Mouse (Mus musculus): ENCODE data around the gene Cnnm3. TPM values are rescaled to one million over a fixed set of nuclear protein-coding genes. Genes with fewer than 3 reads are reported as not detected.

Cnnm3 gene
- total RNA-seq, 2 experiments from 2014 or later, result 7.4 to 7.9 TPM

GRCm38 (mm10) chr1:36496719-36497118 lies 14.9 kb upstream of the Cnnm3 start:
- ATAC-seq (replicated peaks; ENCODE audit: low FRiP score, poor library complexity, severe bottlenecking), result no peak

DNA sequence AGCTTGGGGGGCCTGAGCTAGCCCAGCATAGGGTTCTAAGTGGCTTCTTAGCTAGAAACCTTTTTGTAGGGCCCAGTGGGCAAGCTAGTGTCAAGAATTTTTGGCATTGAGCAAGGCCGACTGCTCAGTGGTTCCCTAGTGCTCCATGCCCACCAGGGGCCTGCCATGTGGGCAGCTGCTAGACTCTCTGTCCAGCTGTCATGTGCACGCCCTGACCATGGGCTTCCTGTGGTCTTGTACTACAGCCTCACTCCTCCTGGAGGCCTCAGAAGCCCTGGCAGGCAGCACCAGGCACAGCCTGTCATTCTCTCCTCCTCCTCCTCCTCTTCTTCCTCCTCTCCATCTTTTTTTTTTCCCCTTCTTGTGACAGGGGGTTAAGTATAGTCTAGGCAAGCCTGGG lies 14.4 kb upstream of the Cnnm3 start:
- no peak for ATAC-seq (replicated peaks; ENCODE audit: low FRiP score, poor library complexity, severe bottlenecking)

DNA sequence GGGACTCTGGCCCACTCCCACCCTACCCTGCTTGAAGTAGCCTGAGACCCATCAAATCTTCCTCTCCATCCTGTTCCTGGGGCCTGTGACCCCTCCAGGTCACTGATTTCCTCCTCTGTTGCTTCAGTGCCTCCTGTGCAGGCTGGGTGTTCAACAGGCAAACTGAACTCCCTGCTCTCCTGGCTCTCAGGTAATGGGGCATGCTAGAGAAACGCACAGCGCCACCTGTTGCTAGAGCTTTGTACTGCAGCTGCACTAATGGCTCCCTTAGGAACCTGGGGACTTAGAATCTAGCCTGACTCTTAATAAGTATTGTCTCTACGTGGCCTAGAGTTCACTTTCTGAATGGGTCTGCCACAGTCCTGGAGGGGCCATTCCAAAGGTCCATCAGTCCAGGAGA lies 10.4 kb upstream of the Cnnm3 start:
- peak; percentile 71 for ATAC-seq (replicated peaks; ENCODE audit: low FRiP score, poor library complexity, severe bottlenecking)

DNA sequence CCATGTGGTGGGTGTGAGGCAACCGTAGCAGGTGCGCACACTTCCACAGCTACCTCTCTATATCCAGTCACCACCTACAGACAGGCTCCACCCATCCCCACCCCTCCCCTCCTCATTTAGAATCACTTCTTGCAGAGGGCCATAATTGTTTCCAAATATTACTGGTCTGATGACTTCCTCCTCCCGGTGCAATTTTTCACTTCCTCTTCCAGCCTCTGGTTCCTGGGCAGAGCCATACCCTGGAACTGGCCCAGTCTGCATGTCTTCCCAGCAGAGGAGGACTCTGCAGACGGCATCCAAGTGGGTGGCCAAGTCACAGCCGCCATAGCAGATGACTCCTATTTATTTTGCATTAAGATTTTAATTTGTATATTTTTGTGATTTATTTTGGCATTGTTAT lies 3.4 kb upstream of the Cnnm3 start:
- no peak for ATAC-seq (replicated peaks; ENCODE audit: low FRiP score, poor library complexity, severe bottlenecking)

DNA sequence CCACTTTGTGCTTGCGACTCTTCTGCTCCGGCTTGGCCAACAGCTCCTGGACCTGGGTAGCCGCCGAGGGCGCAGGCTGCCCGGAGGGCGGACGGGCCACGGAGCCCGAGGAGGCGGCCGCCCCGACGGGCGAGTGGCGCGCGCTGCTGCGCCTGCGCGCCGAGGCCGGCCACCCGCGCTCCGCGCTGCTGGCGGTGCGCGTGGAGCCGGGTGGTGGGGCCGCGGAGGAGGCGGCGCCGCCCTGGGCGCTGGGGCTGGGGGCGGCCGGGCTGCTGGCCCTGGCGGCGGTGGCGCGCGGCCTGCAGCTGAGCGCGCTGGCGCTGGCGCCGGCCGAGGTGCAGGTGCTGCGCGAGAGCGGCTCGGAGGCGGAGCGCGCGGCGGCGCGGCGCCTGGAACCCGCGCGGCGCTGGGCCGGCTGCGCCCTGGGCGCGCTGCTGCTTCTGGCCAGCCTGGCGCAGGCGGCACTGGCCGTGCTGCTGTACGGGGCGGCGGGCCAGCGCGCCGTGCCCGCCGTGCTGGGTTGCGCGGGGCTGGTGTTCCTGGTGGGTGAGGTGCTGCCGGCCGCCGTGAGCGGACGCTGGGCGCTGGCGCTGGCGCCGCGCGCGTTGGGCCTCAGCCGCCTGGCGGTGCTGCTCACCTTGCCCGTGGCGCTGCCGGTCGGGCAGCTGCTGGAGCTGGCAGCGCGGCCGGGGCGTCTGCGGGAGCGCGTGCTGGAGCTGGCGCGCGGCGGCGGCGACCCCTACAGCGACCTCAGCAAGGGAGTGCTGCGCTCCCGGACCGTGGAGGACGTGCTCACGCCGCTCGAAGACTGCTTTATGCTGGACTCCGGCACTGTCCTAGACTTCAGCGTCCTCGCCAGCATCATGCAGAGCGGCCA lies 660 bp downstream of the Cnnm3 start:
- no peak for ATAC-seq (replicated peaks; ENCODE audit: low FRiP score, poor library complexity, severe bottlenecking)

DNA sequence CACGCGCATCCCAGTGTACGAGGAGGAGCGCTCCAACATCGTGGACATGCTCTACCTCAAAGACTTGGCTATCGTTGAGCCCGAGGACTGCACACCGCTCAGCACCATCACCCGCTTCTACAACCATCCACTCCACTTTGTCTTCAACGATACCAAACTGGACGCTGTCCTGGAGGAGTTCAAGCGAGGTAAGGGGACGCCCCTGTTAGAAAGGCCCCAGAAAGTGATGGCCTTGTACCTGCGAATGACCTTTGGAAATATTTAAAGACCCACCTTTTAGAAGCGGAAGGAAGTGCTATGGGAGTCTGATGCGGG lies 1.3 kb downstream of the Cnnm3 start:
- no peak for ATAC-seq (replicated peaks; ENCODE audit: low FRiP score, poor library complexity, severe bottlenecking)

DNA sequence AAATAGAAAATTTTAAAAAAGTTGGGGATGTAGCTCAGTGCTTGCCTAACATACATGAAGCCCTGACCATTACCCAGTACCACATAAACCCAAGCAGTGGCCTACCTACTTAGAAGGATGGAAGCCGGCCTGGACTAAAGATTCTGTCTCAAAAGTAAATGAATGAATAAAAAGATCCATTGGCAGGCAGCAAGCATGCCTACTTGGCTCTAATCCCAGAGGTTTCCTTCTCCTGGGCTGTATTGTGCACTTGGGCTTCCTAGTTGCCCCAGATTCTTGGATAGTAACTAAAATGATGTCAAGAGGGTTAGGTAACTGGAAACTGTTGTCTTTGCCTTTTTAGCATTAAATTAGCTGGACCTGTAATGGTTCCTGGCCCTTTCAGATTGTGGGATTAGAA lies 1.6 kb downstream of the Cnnm3 start:
- ATAC-seq (replicated peaks; ENCODE audit: low FRiP score, poor library complexity, severe bottlenecking), result no peak

DNA sequence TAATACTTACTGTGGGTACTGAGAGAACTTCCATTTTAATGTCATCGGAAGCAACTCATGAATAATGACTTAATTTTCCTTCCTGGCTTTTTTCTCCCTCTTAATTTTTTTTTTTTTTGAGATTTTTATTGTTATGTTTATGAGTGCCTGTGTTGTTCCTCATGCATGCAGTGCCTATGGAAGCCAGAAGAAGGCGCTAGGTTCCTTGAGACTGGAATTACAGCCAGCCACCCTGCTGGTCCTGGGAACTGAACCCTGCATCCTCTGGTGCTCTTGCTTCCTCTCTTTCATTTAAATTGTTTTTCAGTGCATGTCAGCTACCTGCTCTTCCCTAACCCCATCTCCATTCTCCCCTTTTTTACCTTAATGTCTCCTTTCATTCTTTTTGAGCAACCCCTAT lies 2.1 kb downstream of the Cnnm3 start:
- no peak for ATAC-seq (replicated peaks; ENCODE audit: low FRiP score, poor library complexity, severe bottlenecking)

DNA sequence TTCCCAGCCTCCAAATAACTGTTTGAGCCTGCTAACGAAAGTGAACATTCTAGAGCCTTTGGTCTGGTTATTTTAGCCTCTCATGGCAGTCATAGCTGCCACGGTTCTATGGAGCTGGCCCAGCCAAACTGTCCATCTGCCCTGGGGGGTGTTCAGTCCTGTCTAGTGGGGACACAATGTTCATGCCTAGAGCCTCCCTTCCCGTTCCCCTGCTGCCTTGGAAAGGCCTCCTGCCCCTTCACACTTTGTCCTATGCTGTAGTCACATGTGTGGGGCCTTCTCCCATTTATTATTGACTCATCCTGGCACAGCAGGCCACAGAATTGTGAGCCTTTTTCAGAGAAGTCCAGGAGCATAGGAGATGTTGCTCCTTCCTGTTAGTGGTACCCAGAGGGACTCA lies 6.6 kb downstream of the Cnnm3 start:
- no peak for ATAC-seq (replicated peaks; ENCODE audit: low FRiP score, poor library complexity, severe bottlenecking)

GRCm38 (mm10) chr1:36519626-36520025 lies 8.0 kb downstream of the Cnnm3 start:
- ATAC-seq (replicated peaks; ENCODE audit: low FRiP score, poor library complexity, severe bottlenecking), result no peak

DNA sequence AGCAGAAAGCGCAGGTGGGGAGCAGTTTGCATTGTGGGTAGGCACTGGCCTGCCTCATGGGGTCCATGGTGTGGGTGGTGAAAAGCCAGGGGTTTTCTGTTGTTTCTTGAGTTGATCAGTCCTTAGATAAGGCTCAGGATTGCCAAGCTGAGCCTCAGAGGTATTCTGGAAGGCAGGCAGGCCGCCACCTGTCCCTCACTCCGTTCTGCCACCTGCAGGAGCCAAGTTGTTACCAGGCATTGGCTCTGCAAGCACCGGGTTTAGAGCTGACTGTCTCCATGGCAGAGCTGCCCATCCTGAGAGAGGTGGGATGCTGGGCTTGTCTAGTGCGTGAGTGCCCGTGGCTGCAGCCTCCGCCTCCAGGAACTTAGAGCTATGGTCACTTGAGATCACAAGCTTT lies 10.5 kb downstream of the Cnnm3 start:
- ATAC-seq (replicated peaks; ENCODE audit: low FRiP score, poor library complexity, severe bottlenecking), result no peak

GRCm38 (mm10) chr1:36523332-36524013 lies 11.8 kb downstream of the Cnnm3 start:
- ATAC-seq (replicated peaks; ENCODE audit: low FRiP score, poor library complexity, severe bottlenecking), result no peak

DNA sequence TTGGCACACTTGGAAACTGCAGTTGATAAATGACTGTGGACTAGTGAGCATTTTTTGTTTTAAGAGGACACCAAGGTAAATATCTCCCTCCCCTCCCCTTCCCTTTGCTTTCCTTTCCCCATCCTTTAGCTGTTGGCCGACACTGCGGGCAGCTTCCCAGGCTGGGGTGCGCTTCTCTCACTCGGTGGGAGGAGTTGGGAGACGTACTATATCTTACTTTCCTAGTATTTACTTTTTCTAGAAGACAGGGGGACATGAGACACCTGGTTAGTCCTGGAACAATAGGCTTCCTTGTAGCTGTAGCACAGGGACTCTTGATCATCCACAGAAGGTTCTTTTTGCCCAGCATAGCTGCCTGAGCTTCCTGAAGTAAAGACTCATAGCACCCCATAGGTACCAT lies 12.4 kb downstream of the Cnnm3 start:
- ATAC-seq (replicated peaks; ENCODE audit: low FRiP score, poor library complexity, severe bottlenecking), result no peak

- ATAC-seq (replicated peaks; ENCODE audit: low FRiP score, poor library complexity, severe bottlenecking), result no peak
Measured at GRCm38 (mm10) chr1:36525774-36526173, 14.1 kb downstream of the Cnnm3 start.

DNA sequence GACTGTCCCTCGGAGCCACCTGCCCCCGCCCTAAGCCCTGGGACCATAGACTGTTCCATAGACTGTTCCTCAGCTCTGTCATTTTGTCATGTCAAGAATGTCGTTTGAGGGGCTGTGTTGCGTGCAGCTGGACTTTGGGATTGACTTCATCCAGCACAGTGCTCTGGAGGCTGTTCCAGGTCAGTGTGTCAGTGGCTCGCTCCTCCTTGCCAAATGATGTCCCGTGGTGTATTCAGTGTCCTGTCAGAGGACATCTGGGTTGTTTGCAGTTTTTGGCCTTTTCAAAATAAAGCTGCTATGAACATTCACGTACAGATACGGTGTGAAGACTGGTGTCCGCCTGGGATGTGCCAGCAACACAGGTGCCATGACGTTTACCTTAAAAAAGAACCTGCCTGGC lies 15.2 kb downstream of the Cnnm3 start:
- ATAC-seq (replicated peaks; ENCODE audit: low FRiP score, poor library complexity, severe bottlenecking), result no peak

DNA sequence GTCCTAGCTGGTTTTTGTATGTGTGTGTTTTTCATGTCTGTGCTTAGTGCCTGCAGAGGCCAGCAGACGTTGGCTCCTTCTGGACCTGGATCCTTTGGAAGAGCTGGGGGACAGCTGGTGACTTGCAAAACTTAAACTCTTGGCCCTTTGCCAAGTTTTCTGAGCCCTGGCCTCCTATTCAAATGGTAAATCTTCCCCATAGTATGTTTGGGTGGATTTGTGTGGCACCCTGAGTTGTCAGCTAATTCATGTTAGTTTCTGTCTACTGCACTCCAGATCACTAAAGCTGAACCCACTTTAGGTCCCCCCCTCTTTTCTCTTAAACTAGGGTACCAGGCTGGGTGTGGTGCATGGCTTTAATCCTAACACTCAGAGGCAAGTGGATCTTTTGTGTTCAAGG lies 16.7 kb downstream of the Cnnm3 start:
- ATAC-seq (replicated peaks; ENCODE audit: low FRiP score, poor library complexity, severe bottlenecking), result no peak

GRCm38 (mm10) chr1:36529274-36529673 lies 17.6 kb downstream of the Cnnm3 start:
- no peak for ATAC-seq (replicated peaks; ENCODE audit: low FRiP score, poor library complexity, severe bottlenecking)

DNA sequence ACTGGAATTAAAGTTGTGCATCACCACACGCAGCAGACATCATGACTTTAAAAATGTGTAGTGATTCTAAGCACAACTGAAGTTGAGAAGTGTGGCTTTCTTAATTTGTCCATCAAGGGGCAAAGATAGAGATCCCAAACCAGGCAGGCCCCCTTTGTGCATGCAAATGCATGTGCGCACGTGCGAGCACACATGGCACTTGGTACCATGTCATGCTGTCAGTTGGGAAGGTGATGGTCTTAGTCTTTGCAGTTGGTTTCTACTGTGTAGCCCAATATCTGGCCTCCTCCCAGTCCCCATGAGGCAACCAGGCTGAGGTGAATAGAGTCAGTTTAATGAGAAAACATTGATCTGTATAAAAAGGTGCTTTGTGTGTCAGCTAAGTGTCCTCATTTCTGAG lies 18.2 kb downstream of the Cnnm3 start:
- no peak for ATAC-seq (replicated peaks; ENCODE audit: low FRiP score, poor library complexity, severe bottlenecking)

GRCm38 (mm10) chr1:36530485-36530884 lies 18.8 kb downstream of the Cnnm3 start:
- ATAC-seq (replicated peaks; ENCODE audit: low FRiP score, poor library complexity, severe bottlenecking), result no peak

DNA sequence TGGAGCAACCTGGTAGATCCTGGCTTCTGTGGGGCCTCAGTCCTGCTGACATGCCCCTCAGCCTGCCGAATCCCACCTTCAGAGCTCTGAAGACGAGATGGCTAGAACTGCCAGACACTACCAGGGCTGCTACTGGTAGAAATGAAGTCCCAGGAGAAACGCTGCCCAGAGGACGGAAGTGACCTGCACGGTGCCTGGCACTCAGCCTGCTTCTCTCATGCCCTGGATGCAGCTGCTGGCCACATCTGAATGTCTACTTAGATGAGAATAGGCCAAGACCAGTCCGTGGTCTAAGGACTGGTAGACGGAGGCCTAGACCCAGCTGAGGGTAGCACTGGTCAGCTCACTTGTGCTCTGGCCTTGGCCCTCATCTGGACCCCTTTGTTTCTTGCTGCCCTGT lies 19.3 kb downstream of the Cnnm3 start:
- no peak for ATAC-seq (replicated peaks; ENCODE audit: low FRiP score, poor library complexity, severe bottlenecking)

DNA sequence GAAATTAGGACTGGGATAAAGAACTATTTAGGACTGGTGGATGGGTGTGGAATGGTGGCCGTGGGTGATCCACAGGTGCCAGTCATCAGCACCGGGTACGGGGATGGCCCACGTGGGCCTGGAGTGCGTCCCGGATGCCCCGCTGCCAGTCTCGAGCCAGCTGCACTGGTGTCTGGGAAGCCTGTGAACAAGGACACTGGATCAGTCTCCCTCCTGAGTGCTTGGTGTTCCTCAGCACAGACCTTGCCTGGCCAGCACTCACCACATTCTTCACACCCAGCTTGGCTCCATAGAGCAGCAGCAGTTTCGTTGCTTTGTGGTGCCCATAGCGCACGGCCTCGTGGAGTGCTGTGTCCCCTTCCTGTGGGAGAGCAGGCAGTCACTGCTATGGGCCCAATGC lies 19.8 kb downstream of the Cnnm3 start:
- ATAC-seq (replicated peaks; ENCODE audit: low FRiP score, poor library complexity, severe bottlenecking), result no peak

GRCm38 (mm10) chr1:36533546-36533945 lies 21.9 kb downstream of the Cnnm3 start:
- no peak for ATAC-seq (replicated peaks; ENCODE audit: low FRiP score, poor library complexity, severe bottlenecking)

All from erythroblast, adult 5-6 weeks (primary cell).